Mouse (Mus musculus) hindbrain, embryonic 15.5 days (tissue): ENCODE measurements around the gene Pigq. TPM values are rescaled to one million over a fixed set of nuclear protein-coding genes. Genes with fewer than 3 reads are reported as not detected.

Experiments
- ATAC-seq: fragments of 200-750 bp; cut with Nextera tagmentation; 2 replicates; pipeline ENCODE4 v1.8.0; 2017; ENCODE audit warnings: low read depth, moderate number of reproducible peaks, moderate TSS enrichment; ENCODE audit not compliant: low FRiP score
- H3K27ac ChIP-seq: fragments of 300-500 bp; sonication (generic); replicated peaks from 2 replicates; pipeline ENCODE4 v1.5.1; 2015; ENCODE audit warnings: mild to moderate bottlenecking, inconsistent platforms
- H3K27me3 ChIP-seq: fragments of 300-500 bp; sonication (generic); 2 replicates; pipeline ENCODE4 v1.6.1; 2015; ENCODE audit warnings: control low read depth, inconsistent platforms
- H3K36me3 ChIP-seq: fragments of 300-500 bp; sonication (generic); 2 replicates; pipeline ENCODE4 v1.6.1; 2015; ENCODE audit warnings: control low read depth, inconsistent platforms
- H3K4me1 ChIP-seq: fragments of 300-500 bp; sonication (generic); replicated peaks from 2 replicates; pipeline ENCODE4 v1.6.1; 2015; ENCODE audit warnings: control low read depth, inconsistent platforms
- H3K4me2 ChIP-seq: fragments of 300-500 bp; sonication (generic); 2 replicates; pipeline ENCODE4 v1.6.1; 2015; ENCODE audit warnings: moderate library complexity, mild to moderate bottlenecking, inconsistent platforms
- H3K4me3 ChIP-seq: fragments of 300-500 bp; sonication (generic); 2 replicates; pipeline ENCODE4 v1.5.1; 2015; ENCODE audit warnings: mild to moderate bottlenecking, inconsistent platforms
- H3K9ac ChIP-seq: fragments of 300-500 bp; sonication (generic); 2 replicates; pipeline ENCODE4 v1.6.1; 2015; ENCODE audit warnings: inconsistent platforms
- H3K9me3 ChIP-seq: fragments of 300-500 bp; sonication (generic); 2 replicates; pipeline ENCODE4 v1.6.1; 2016; ENCODE audit warnings: control low read depth, inconsistent platforms
- WGBS: fragments of 180-500 bp; shearing (Covaris S2); methylation state at CpG from one replicate; pipeline ENCODE4 v1.1.7; 2015; 5-methylcytosine and 5-hydroxymethylcytosine counted together
- polyA plus RNA-seq: library from polyadenylated mRNA; unstranded; fragments of >200 nt; fragmentation: Nextera tagmentation; extraction: Ambion mirVana; gene quantifications from 2 replicates; pipeline ENCODE4 v1.2.1, GENCODE M21; 2015

Pigq gene
- polyA plus RNA-seq, 1 experiment from 2014 or later = 77.2 TPM

GRCm38 (mm10) chr17:25956201-25956600 is 11.5 kb upstream of the Pigq start:
- no peak overlapping the region for H3K27ac ChIP-seq
- H3K9me3 ChIP-seq = no peaks in the 10 kb centered on the region
- 0 out of 2 replicates have a peak, but pooled peaks have one; percentile 20 for ATAC-seq
- no peaks in the 10 kb centered on the region for H3K36me3 ChIP-seq
- peaks cover 16% of the 10 kb centered on the region for H3K4me1 ChIP-seq
- H3K9ac ChIP-seq = no peak overlapping the region
- H3K4me3 ChIP-seq = no peak overlapping the region
- H3K27me3 ChIP-seq = peaks cover 25% of the 10 kb centered on the region
- WGBS = 53% methylated on average over 7 of the region's 7 CpGs
- H3K4me2 ChIP-seq = no peak overlapping the region

- H3K9me3 ChIP-seq = no peaks in the 10 kb centered on the region
- no peak overlapping the region for H3K9ac ChIP-seq
- no peak overlapping the region for H3K4me3 ChIP-seq
- no peaks in the 10 kb centered on the region for H3K36me3 ChIP-seq
- H3K4me2 ChIP-seq = no peak overlapping the region
- 77% methylated on average over 3 of the region's 3 CpGs for WGBS
- H3K27me3 ChIP-seq = peaks cover 29% of the 10 kb centered on the region
- peaks cover 19% of the 10 kb centered on the region for H3K4me1 ChIP-seq
- no peak overlapping the region for H3K27ac ChIP-seq
- no peak for ATAC-seq
These were observed 11.0 kb upstream of the Pigq start for GRCm38 (mm10) chr17:25955736-25956135.

DNA sequence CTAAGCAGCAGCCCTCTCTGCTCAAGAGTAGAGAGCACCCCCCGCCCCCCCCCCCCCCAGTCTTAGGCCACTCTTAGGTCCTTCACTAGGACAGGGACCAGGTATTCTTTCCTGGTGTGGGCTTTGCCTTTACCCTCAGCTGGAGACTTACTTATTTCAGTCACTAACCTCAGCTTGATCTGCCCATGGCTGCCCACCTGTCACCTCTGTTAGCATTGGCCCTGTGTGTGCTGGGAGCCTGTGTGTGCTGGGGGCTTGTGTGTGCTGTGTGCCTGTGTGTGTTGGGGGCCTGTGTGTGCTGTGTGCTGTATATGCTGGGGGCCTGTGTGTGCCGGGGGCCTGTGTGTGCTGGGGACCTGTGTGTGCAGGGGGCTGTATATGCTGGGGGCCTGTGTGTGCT is 9.9 kb upstream of the Pigq start:
- no peaks in the 10 kb centered on the region for H3K36me3 ChIP-seq
- H3K27me3 ChIP-seq = peaks cover 38% of the 10 kb centered on the region
- H3K27ac ChIP-seq = no peak overlapping the region
- H3K9me3 ChIP-seq = no peaks in the 10 kb centered on the region
- H3K4me2 ChIP-seq = no peak overlapping the region
- no peak for ATAC-seq
- peaks cover 19% of the 10 kb centered on the region for H3K4me1 ChIP-seq
- WGBS = 67% methylated on average over 2 of the region's 2 CpGs
- no peak overlapping the region for H3K4me3 ChIP-seq
- H3K9ac ChIP-seq = no peak overlapping the region

DNA sequence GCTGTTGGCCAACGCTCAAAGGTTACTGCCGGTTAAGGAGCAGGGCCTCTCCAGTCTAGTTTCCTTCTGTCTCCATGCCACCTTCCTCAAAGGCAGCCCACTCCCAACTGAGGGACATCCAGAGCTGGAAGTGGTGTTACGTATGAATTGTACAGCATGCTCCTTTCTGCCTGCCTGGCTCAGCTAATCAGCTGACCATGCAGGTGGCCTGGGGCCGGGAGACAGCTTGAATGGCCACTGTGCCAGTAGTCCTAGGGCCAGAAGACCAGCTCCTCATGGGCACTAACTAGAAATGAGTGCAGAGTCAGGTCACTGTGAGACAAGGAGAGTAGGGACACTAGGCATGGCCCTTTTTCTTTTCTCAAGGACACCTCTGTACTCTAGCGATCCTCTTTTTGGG is 8.4 kb upstream of the Pigq start:
- no peak for ATAC-seq
- WGBS = 81% methylated on average over 5 of the region's 5 CpGs
- H3K27me3 ChIP-seq = peaks cover 38% of the 10 kb centered on the region

GRCm38 (mm10) chr17:25951803-25952623 is 7.3 kb upstream of the Pigq start, which contains the start of gene A930017K11Rik:
Gene A930017K11Rik (minus strand): TSS chr17:25952565.
- Histone ChIP-seq H3K4me2 (peak within 1 kb of the TSS; percentile 60), H3K9ac (no peak within 1 kb of the TSS), H3K27ac (no peak within 1 kb of the TSS), H3K27me3 (peaks cover 38% of the 10 kb centered on the region), H3K36me3 (no peaks in the 10 kb centered on the region), H3K9me3 (no peaks in the 10 kb centered on the region), H3K4me3 (peak within 1 kb of the TSS; percentile 34), H3K4me1 (peaks cover 13% of the 10 kb centered on the region)
- ATAC-seq = no peak
- WGBS = 1% methylated on average over 56 of the region's 58 CpGs

More for the DNA sequence above, 8.4 kb upstream of the Pigq start:
- H3K9me3 ChIP-seq = no peaks in the 10 kb centered on the region
- peaks cover 19% of the 10 kb centered on the region for H3K4me1 ChIP-seq
- no peaks in the 10 kb centered on the region for H3K36me3 ChIP-seq
- H3K9ac ChIP-seq = no peak overlapping the region
- H3K4me3 ChIP-seq = no peak overlapping the region
- no peak overlapping the region for H3K27ac ChIP-seq
- H3K4me2 ChIP-seq = no peak overlapping the region

GRCm38 (mm10) chr17:25951225-25951802 is 6.6 kb upstream of the Pigq start:
- no peak for ATAC-seq
- peak overlapping the region; percentile 34 for H3K4me3 ChIP-seq
- H3K9ac ChIP-seq = no peak overlapping the region
- H3K4me1 ChIP-seq = peaks cover 13% of the 10 kb centered on the region
- under 1% methylated on average over 33 of the region's 33 CpGs for WGBS
- H3K9me3 ChIP-seq = no peaks in the 10 kb centered on the region
- H3K4me2 ChIP-seq = peak overlapping the region; percentile 60
- H3K27me3 ChIP-seq = peaks cover 38% of the 10 kb centered on the region
- no peak overlapping the region for H3K27ac ChIP-seq
- no peaks in the 10 kb centered on the region for H3K36me3 ChIP-seq

- H3K27me3 ChIP-seq = peaks cover 38% of the 10 kb centered on the region
- peaks cover 13% of the 10 kb centered on the region for H3K4me1 ChIP-seq
- no peak overlapping the region for H3K27ac ChIP-seq
- H3K9ac ChIP-seq = no peak overlapping the region
- no peaks in the 10 kb centered on the region for H3K36me3 ChIP-seq
- no peak overlapping the region; the same call in 1 of the 2 replicates for H3K4me3 ChIP-seq
- no peak for ATAC-seq
- H3K4me2 ChIP-seq = no peak overlapping the region
- WGBS = no CpG with 5 or more reads among the region's 3 CpGs
- no peaks in the 10 kb centered on the region for H3K9me3 ChIP-seq
These were observed 6.0 kb upstream of the Pigq start for GRCm38 (mm10) chr17:25950706-25951105.

DNA sequence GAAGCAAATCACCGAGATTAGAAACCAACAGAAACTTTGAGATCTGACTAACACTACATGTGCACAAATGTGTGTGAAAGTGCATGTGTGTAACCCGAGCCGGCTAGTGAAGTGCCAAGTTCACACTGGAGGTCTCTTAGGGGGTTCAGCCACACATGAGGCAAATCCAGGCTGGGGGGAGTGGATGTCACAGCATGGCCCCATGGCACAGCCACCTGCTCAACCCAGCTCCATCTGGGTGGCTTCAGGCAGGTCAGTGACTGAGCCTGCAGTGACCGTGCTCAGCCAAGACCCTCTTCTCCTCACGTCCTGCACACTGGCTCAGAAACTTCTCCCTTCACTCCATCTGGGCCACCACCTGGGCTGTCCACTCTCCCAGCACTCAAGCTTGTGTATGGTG is 5.2 kb upstream of the Pigq start:
- H3K27me3 ChIP-seq = peaks cover 38% of the 10 kb centered on the region
- peaks cover 13% of the 10 kb centered on the region for H3K4me1 ChIP-seq
- H3K4me2 ChIP-seq = no peak overlapping the region
- H3K36me3 ChIP-seq = no peaks in the 10 kb centered on the region
- ATAC-seq = no peak
- no peak overlapping the region for H3K9ac ChIP-seq
- no peaks in the 10 kb centered on the region for H3K9me3 ChIP-seq
- no peak overlapping the region for H3K4me3 ChIP-seq
- H3K27ac ChIP-seq = no peak overlapping the region
- 75% methylated on average over 5 of the region's 5 CpGs for WGBS

GRCm38 (mm10) chr17:25948051-25948450 is 3.3 kb upstream of the Pigq start:
- H3K4me2 ChIP-seq = no peak overlapping the region
- no peak for ATAC-seq

DNA sequence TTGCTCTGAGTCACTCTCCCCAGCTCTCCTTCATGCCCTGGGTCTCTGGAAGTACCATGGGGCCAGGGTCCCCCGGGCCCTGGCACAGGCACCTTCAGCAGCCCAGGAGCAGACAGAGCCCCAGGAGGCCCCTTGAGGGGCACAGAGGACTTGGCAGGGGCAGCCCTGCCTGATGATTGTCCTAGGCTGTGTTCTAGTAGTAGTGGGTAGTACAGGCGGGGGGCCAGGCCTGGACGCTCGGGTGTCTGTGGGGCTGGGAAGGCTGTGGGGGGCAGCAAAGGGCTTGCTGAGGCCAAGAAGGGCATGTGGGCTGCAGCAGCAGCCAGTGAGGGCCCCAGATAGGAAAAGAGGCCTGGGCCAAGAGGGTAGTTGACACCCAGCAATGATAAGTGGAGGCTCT is 2.8 kb upstream of the Pigq start:
- H3K36me3 ChIP-seq = no peaks in the 10 kb centered on the region
- H3K4me3 ChIP-seq = no peak overlapping the region
- peaks cover 13% of the 10 kb centered on the region for H3K4me1 ChIP-seq
- no peak overlapping the region for H3K4me2 ChIP-seq
- ATAC-seq = no peak
- peaks cover 24% of the 10 kb centered on the region for H3K27me3 ChIP-seq
- H3K27ac ChIP-seq = no peak overlapping the region
- H3K9me3 ChIP-seq = no peaks in the 10 kb centered on the region
- WGBS = 80% methylated on average over 4 of the region's 4 CpGs
- no peak overlapping the region for H3K9ac ChIP-seq

More at GRCm38 (mm10) chr17:25948051-25948450, 3.3 kb upstream of the Pigq start:
- Histone ChIP-seq H3K36me3 (no peaks in the 10 kb centered on the region), H3K4me3 (no peak overlapping the region), H3K9ac (no peak overlapping the region), H3K27ac (no peak overlapping the region), H3K27me3 (peaks cover 29% of the 10 kb centered on the region), H3K4me1 (peaks cover 13% of the 10 kb centered on the region), H3K9me3 (no peaks in the 10 kb centered on the region)
- WGBS = 82% methylated on average over 8 of the region's 8 CpGs

DNA sequence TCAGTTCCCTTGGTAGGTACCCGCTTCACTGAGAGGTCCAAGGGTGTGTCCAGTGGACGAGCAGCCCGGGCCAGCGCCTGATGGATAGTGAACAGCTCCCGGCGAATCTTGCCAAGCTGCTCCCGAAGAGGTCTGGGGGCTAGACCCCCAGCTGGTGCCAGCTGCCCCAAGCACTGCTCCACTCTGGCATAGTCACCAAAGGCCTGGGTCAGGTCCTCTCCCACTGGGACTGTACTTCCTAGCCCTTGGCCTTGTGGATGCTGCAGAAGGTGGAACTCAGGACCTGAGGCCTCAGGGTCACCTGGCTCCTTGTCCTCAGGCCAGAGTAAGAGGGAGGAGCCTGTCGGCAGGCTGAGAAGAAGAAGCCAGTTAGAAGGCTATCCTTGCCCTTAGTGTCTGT is 2.2 kb upstream of the Pigq start:
- WGBS = 84% methylated on average over 8 of the region's 8 CpGs

DNA sequence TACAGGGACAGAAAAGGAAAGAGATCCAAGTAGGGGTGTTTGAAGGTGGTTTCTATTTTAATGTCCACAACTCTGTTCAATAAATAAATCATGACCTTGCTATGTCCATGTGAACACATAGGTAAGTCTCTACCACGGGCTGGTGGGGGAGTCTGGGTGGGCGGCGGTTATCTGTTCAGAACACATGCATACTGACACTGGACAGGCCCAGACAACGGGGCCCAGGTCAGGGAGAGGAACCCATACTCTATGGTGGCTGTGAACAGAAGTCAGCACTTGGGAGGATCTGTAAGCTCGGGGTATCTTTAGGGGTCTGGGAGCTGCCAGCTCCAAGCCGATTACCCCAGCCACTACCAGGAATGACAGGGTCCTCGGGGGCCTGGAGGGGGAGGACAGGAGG is 1.6 kb upstream of the Pigq start:
- 80% methylated on average over 7 of the region's 7 CpGs for WGBS
- ATAC-seq = no peak

More for the DNA sequence above, 2.2 kb upstream of the Pigq start:
- no peak overlapping the region for H3K4me2 ChIP-seq
- H3K27me3 ChIP-seq = peaks cover 17% of the 10 kb centered on the region
- H3K4me1 ChIP-seq = peaks cover 17% of the 10 kb centered on the region
- ATAC-seq = no peak
- no peak overlapping the region for H3K4me3 ChIP-seq
- no peak overlapping the region for H3K9ac ChIP-seq
- no peaks in the 10 kb centered on the region for H3K9me3 ChIP-seq
- no peak overlapping the region for H3K27ac ChIP-seq
- no peaks in the 10 kb centered on the region for H3K36me3 ChIP-seq

More for the DNA sequence above, 1.6 kb upstream of the Pigq start:
- Histone ChIP-seq H3K27me3 (peaks cover 14% of the 10 kb centered on the region), H3K36me3 (no peaks in the 10 kb centered on the region), H3K4me1 (peaks cover 12% of the 10 kb centered on the region), H3K27ac (no peak overlapping the region), H3K4me2 (no peak overlapping the region), H3K9ac (no peak overlapping the region), H3K9me3 (no peaks in the 10 kb centered on the region), H3K4me3 (no peak overlapping the region)
